Mouse (Mus musculus) MEL (cell line): ENCODE data around the gene Adamts10. TPM values are rescaled to one million over a fixed set of nuclear protein-coding genes. Genes with fewer than 3 reads are reported as not detected.

ENCODE experiments used
- DNase-seq: peaks from one replicate; pipeline ENCODE4 v3.0.0; 2011; ENCODE audit warnings: low read depth, low spot score
- H3K27ac ChIP-seq: 2 replicates; pipeline ENCODE4 v1.5.1; 2012; ENCODE audit warnings: low read depth, mild to moderate bottlenecking, control low read depth, low read length, moderate library complexity; ENCODE audit not compliant: control insufficient read depth
- H3K27me3 ChIP-seq, 2 experiments: fragments of 150-350 bp in 1 of 2; sonication (generic) in 1 of 2; 2 replicates each; pipeline ENCODE4 v1.6.1; 2012; ENCODE audit warnings: low read length in 2 of 2, mild to moderate bottlenecking in 2 of 2, improper control_type of control experiment in 1 of 2, moderate library complexity in 1 of 2; ENCODE audit not compliant: insufficient read depth in 2 of 2, control insufficient read depth in 1 of 2
- H3K36me3 ChIP-seq, 2 experiments: 2 replicates each; pipeline ENCODE4 v1.6.1; 2012 to 2014; ENCODE audit warnings: low read length in 2 of 2, improper control_type of control experiment in 1 of 2, inconsistent platforms in 1 of 2, mild to moderate bottlenecking in 1 of 2; ENCODE audit not compliant: insufficient read depth in 2 of 2, control insufficient read depth in 1 of 2
- H3K4me1 ChIP-seq, 2 experiments: fragments of 150-350 bp in 1 of 2; sonication (generic) in 1 of 2; 2 replicates each; pipeline ENCODE4 v1.6.1; 2012; ENCODE audit warnings: low read length in 2 of 2, improper control_type of control experiment in 1 of 2, mild to moderate bottlenecking in 1 of 2; ENCODE audit not compliant: insufficient read depth in 2 of 2, control insufficient read depth in 1 of 2
- H3K4me3 ChIP-seq, 2 experiments: fragments of 150-350 bp in 1 of 2; sonication (generic) in 1 of 2; 2 replicates each; pipeline ENCODE4 v1.5.1; 2012; ENCODE audit warnings: low read depth in 2 of 2, low read length in 2 of 2, mild to moderate bottlenecking in 2 of 2, moderate library complexity in 2 of 2, control low read depth in 1 of 2, improper control_type of control experiment in 1 of 2; ENCODE audit not compliant: control insufficient read depth in 1 of 2, insufficient read depth in 1 of 2
- H3K79me2 ChIP-seq: 2 replicates; pipeline ENCODE4 v1.6.1; 2012; ENCODE audit warnings: mild to moderate bottlenecking, low read length, moderate library complexity; ENCODE audit not compliant: control insufficient read depth, poor library complexity, insufficient read depth
- H3K9ac ChIP-seq: 2 replicates; pipeline ENCODE4 v1.6.1; 2012; ENCODE audit warnings: low read depth, mild to moderate bottlenecking, control low read depth, low read length, moderate library complexity; ENCODE audit not compliant: control insufficient read depth, poor library complexity, severe bottlenecking
- H3K9me3 ChIP-seq: fragments of 150-350 bp; sonication (generic); replicated peaks from 2 replicates; pipeline ENCODE4 v1.6.1; 2012; ENCODE audit warnings: mild to moderate bottlenecking, low read length, improper control_type of control experiment, moderate library complexity; ENCODE audit not compliant: insufficient read depth
- CHD1 ChIP-seq: IDR thresholded peaks from 2 replicates; pipeline ENCODE4 v1.6.1; 2012; ENCODE audit warnings: low read depth, mild to moderate bottlenecking, inconsistent platforms, low read length, improper control_type of control experiment
- E2F4 ChIP-seq: IDR thresholded peaks from 2 replicates; pipeline ENCODE4 v1.6.1; 2011; ENCODE audit warnings: low read depth, low read length, improper control_type of control experiment, borderline replicate concordance
- EP300 ChIP-seq, 2 experiments: IDR thresholded peaks; 2 replicates each; pipeline ENCODE4 v1.6.1; 2011; ENCODE audit warnings: improper control_type of control experiment in 2 of 2, low read length in 2 of 2, low read depth in 1 of 2, mild to moderate bottlenecking in 1 of 2
- GABPA ChIP-seq: IDR thresholded peaks from 2 replicates; pipeline ENCODE4 v1.6.1; 2012; ENCODE audit warnings: low read depth, mild to moderate bottlenecking, inconsistent platforms, low read length, improper control_type of control experiment, moderate library complexity
- JUND ChIP-seq: IDR thresholded peaks from 2 replicates; pipeline ENCODE4 v1.6.1; 2011; ENCODE audit warnings: low read depth, mild to moderate bottlenecking, improper control_type of control experiment, low read length
- MAFK ChIP-seq: IDR thresholded peaks from 2 replicates; pipeline ENCODE4 v1.6.1; 2011; ENCODE audit warnings: low read depth, mild to moderate bottlenecking, low read length, improper control_type of control experiment, borderline replicate concordance
- NELFE ChIP-seq: IDR thresholded peaks from 2 replicates; pipeline ENCODE4 v1.6.1; 2011; ENCODE audit warnings: low read depth, low read length, improper control_type of control experiment
- NRF1 ChIP-seq: IDR thresholded peaks from 2 replicates; pipeline ENCODE4 v1.6.1; 2014; ENCODE audit warnings: low read depth, mild to moderate bottlenecking, inconsistent platforms, low read length, improper control_type of control experiment, moderate library complexity; ENCODE audit not compliant: poor library complexity, insufficient read depth, severe bottlenecking
- POLR2A ChIP-seq, 2 experiments: IDR thresholded peaks; 2 replicates each; pipeline ENCODE4 v1.6.1; 2011 to 2012; ENCODE audit warnings: low read length in 2 of 2, mild to moderate bottlenecking in 2 of 2, control low read depth in 1 of 2, improper control_type of control experiment in 1 of 2, low read depth in 1 of 2, moderate library complexity in 1 of 2; ENCODE audit not compliant: control insufficient read depth in 1 of 2, insufficient read depth in 1 of 2, poor library complexity in 1 of 2
- POLR2AphosphoS2 ChIP-seq: IDR thresholded peaks from 2 replicates; pipeline ENCODE4 v1.6.1; 2011; ENCODE audit warnings: low read length, improper control_type of control experiment
- POLR2AphosphoS5 ChIP-seq: IDR thresholded peaks from 2 replicates; pipeline ENCODE4 v1.6.1; 2012; ENCODE audit warnings: low read depth, borderline replicate concordance, mild to moderate bottlenecking, inconsistent platforms, low read length, moderate library complexity, mixed read lengths
- RAD21 ChIP-seq: IDR thresholded peaks from 2 replicates; pipeline ENCODE4 v1.6.1; 2011; ENCODE audit warnings: mild to moderate bottlenecking, low read depth, low read length, improper control_type of control experiment
- RCOR1 ChIP-seq: IDR thresholded peaks from 2 replicates; pipeline ENCODE4 v1.6.1; 2012; ENCODE audit warnings: low read depth, mild to moderate bottlenecking, inconsistent platforms, low read length, improper control_type of control experiment
- TBP ChIP-seq: IDR thresholded peaks from 2 replicates; pipeline ENCODE4 v1.8.0; 2011; ENCODE audit warnings: low read depth, low read length, improper control_type of control experiment
- USF1 ChIP-seq: IDR thresholded peaks from 2 replicates; pipeline ENCODE4 v1.6.1; 2014; ENCODE audit warnings: low read depth, mild to moderate bottlenecking, inconsistent platforms, low read length, improper control_type of control experiment, moderate library complexity
- USF2 ChIP-seq, 2 experiments: IDR thresholded peaks; 2 replicates each; pipeline ENCODE4 v1.6.1; 2011 to 2012; ENCODE audit warnings: improper control_type of control experiment in 2 of 2, low read length in 2 of 2, borderline replicate concordance in 1 of 2, inconsistent platforms in 1 of 2, low read depth in 1 of 2, mild to moderate bottlenecking in 1 of 2; ENCODE audit not compliant: insufficient read depth in 1 of 2
- polyA plus RNA-seq, 2 experiments: library from polyadenylated mRNA; stranded (reverse) in 1 of 2; unstranded in 1 of 2; fragments of >175 nt in 1 of 2; fragments of >200 nt in 1 of 2; gene quantifications; 2 replicates each; pipeline versions ENCODE4 v1.2.1 to v1.2.4; 2012; ENCODE audit warnings: low replicate concordance in 2 of 2, low read depth in 1 of 2; ENCODE audit not compliant: insufficient read length in 2 of 2, insufficient read depth in 1 of 2, missing spikeins in 1 of 2
- total RNA-seq: library from RNA; depleted of rRNA; stranded (reverse); fragments of 300-350 nt; gene quantifications from 2 replicates; pipeline ENCODE4 v1.2.3, GENCODE M21; 2012

Gene Adamts10
- total and polyA plus RNA-seq, 3 experiments: 11.3 to 21.0 TPM; not detected in 1

- no peak for DNase-seq
- Histone ChIP-seq H3K4me3 (no peak overlapping the region), H3K9ac (no peak overlapping the region), H3K9me3 (no peaks in the 10 kb centered on the region), H3K27me3 (no peaks in the 10 kb centered on the region), H3K27ac (no peak overlapping the region), H3K79me2 (no peaks in the 10 kb centered on the region), H3K4me1 (peaks cover 0 to 2% of the 10 kb centered on the region in 2 experiments; a peak in 1 of 4 replicates), H3K36me3 (no peaks in the 10 kb centered on the region; a peak in 1 of 4 replicates)
- TF ChIP-seq CHD1 (no peak), MAFK (no peak), GABPA (no peak), NRF1 (no peak), E2F4 (no peak)
Observed at GRCm38 (mm10) chr17:33549212-33549611, 25.2 kb downstream of the Adamts10 start.

- Histone ChIP-seq H3K4me1 (peaks cover 0 to 13% of the 10 kb centered on the region in 2 experiments; a peak in 3 of 4 replicates), H3K36me3 (peaks cover 0 to 7% of the 10 kb centered on the region in 2 experiments; a peak in 2 of 4 replicates), H3K4me3 (no peak overlapping the region), H3K27me3 (no peaks in the 10 kb centered on the region), H3K27ac (no peak overlapping the region), H3K9ac (no peak overlapping the region), H3K79me2 (no peaks in the 10 kb centered on the region), H3K9me3 (no peaks in the 10 kb centered on the region)
- TF ChIP-seq USF2 (IDR thresholded peaks at IDR 0.05; ENCODE audit: borderline replicate concordance in 1 of 2, insufficient read depth in 1 of 2, low read depth in 1 of 2, low read length in 2 of 2) (no peak), E2F4 (no peak), RAD21 (no peak), EP300 (IDR thresholded peaks at IDR 0.05; ENCODE audit: low read depth in 1 of 2, low read length in 2 of 2) (no peak), POLR2AphosphoS2 (no peak), GABPA (no peak), TBP (no peak), POLR2A (IDR thresholded peaks at IDR 0.05; ENCODE audit: control insufficient read depth in 1 of 2, insufficient read depth in 1 of 2, low read depth in 1 of 2, low read length in 2 of 2, poor library complexity in 1 of 2) (no peak), NELFE (no peak)
- no peak for DNase-seq
Observed at GRCm38 (mm10) chr17:33550388-33550787, 26.4 kb downstream of the Adamts10 start.

GRCm38 (mm10) chr17:33552113-33552512 is 28.1 kb downstream of the Adamts10 start:
- TF ChIP-seq POLR2A (IDR thresholded peaks at IDR 0.05; ENCODE audit: control insufficient read depth in 1 of 2, insufficient read depth in 1 of 2, low read depth in 1 of 2, low read length in 2 of 2, poor library complexity in 1 of 2) (no peak), TBP (no peak), USF1 (no peak), RAD21 (no peak), RCOR1 (no peak), JUND (no peak), POLR2AphosphoS5 (no peak)
- H3K4me1 ChIP-seq: peaks cover 0 to 19% of the 10 kb centered on the region in 2 experiments; a peak in 3 of 4 replicates

More at GRCm38 (mm10) chr17:33552113-33552512, 28.1 kb downstream of the Adamts10 start:
- no peak overlapping the region for H3K9ac ChIP-seq
- H3K79me2 ChIP-seq: no peaks in the 10 kb centered on the region
- no peaks in the 10 kb centered on the region for H3K27me3 ChIP-seq
- peaks cover 0 to 11% of the 10 kb centered on the region in 2 experiments; a peak in 2 of 4 replicates for H3K36me3 ChIP-seq
- H3K4me3 ChIP-seq: no peak overlapping the region
- DNase-seq: no peak
- no peak overlapping the region for H3K27ac ChIP-seq
- H3K9me3 ChIP-seq: no peaks in the 10 kb centered on the region
